Comparison of ENCODE assay signal across 8 mouse cellular contexts in genomic region chr9:14750901-14751502, GRCm38 (mm10). TPM values are rescaled to one million over a fixed set of nuclear protein-coding genes. Genes with fewer than 3 reads are reported as not detected.
DNase-seq lines count a peak whose midpoint lies in the region; ATAC-seq and TF ChIP-seq lines count a peak whose summit lies in the region.

No protein-coding gene starts in this region.

- H3K4me3 ChIP-seq in MEL (ENCODE audit: control insufficient read depth in 1 of 2, insufficient read depth in 1 of 2, low read depth in 2 of 2, low read length in 2 of 2) (peak overlapping the region; percentile 59 to 80), myocyte (no peak overlapping the region)
- peak overlapping the region; percentile 48 for H3K4me3 ChIP-seq in forebrain, postnatal 0 days (ENCODE audit: low read depth, low read length)
- H3K4me3 ChIP-seq in limb, embryonic 14.5 days (replicated peaks; ENCODE audit: low read length) = peak overlapping the region; percentile 52

- H3K9me3 ChIP-seq in MEL (replicated peaks; ENCODE audit: insufficient read depth, low read length) = no peaks in the 10 kb centered on the region
- H3K9me3 ChIP-seq in forebrain, postnatal 0 days (ENCODE audit: low read length) = no peaks in the 10 kb centered on the region
- H3K9me3 ChIP-seq in limb, embryonic 14.5 days (ENCODE audit: control insufficient read depth, low read length) = no peaks in the 10 kb centered on the region

- TF ChIP-seq CTCF in MEL (IDR thresholded peaks at IDR 0.05 in 2 of 3, conservative IDR thresholded peaks at IDR 0.05 in 1 of 3; ENCODE audit: control insufficient read depth in 1 of 3, insufficient read depth in 1 of 3, low read depth in 2 of 3, low read length in 3 of 3, poor library complexity in 1 of 3, severe bottlenecking in 1 of 3) = no peak
- no peak for TF ChIP-seq CTCF in forebrain, postnatal 0 days (IDR thresholded peaks at IDR 0.05; ENCODE audit: low read depth)

- H3K4me2 ChIP-seq in forebrain, postnatal 0 days (ENCODE audit: low read depth) = peak overlapping the region; percentile 86
- peak overlapping the region; percentile 94 for H3K4me2 ChIP-seq in limb, embryonic 14.5 days (replicated peaks; ENCODE audit: low read depth, low read length, severe bottlenecking)
- H3K4me2 ChIP-seq in myocyte (ENCODE audit: low read depth) = no peak overlapping the region

- no peak for TF ChIP-seq EP300 in MEL (IDR thresholded peaks at IDR 0.05; ENCODE audit: low read depth in 1 of 2, low read length in 2 of 2)

- WGBS in forebrain, postnatal 0 days = 58% methylated on average over 42 of the region's 42 CpGs
- 51% methylated on average over 42 of the region's 42 CpGs for WGBS in limb, embryonic 14.5 days

- H3K36me3 ChIP-seq in MEL (ENCODE audit: control insufficient read depth in 1 of 2, insufficient read depth in 2 of 2, low read length in 2 of 2) (no peaks in the 10 kb centered on the region), myocyte (ENCODE audit: control insufficient read depth, insufficient read depth) (no peaks in the 10 kb centered on the region)
- no peaks in the 10 kb centered on the region for H3K36me3 ChIP-seq in forebrain, postnatal 0 days (ENCODE audit: insufficient read depth)
- no peaks in the 10 kb centered on the region for H3K36me3 ChIP-seq in limb, embryonic 14.5 days (ENCODE audit: control insufficient read depth, insufficient read depth, low read length)

- no peak for TF ChIP-seq RAD21 in MEL (IDR thresholded peaks at IDR 0.05; ENCODE audit: low read depth, low read length)

- DNase-seq in adrenal gland, adult (ENCODE audit: inconsistent age in 2 of 2, low spot score in 1 of 2) = peak; percentile 13 to 50
- no peak for DNase-seq in adrenal gland, postnatal 4 days (ENCODE audit: low spot score in 2 of 2)
- DNase-seq in MEL (ENCODE audit: low read depth, low spot score) = no peak
- no peak for DNase-seq in forebrain, postnatal 0 days
- DNase-seq in limb, embryonic 14.5 days (ENCODE audit: low spot score) = no peak
- no peak for DNase-seq in thymus, postnatal 10 days (ENCODE audit: low spot score in 2 of 2)
- no peak for DNase-seq in frontal cortex, postnatal 14 days (ENCODE audit: low spot score in 2 of 2)

- peak overlapping the region; percentile 70 for H3K9ac ChIP-seq in MEL (ENCODE audit: control insufficient read depth, low read depth, low read length, poor library complexity, severe bottlenecking)
- H3K9ac ChIP-seq in forebrain, postnatal 0 days = peak overlapping the region; percentile 56
- peak overlapping the region; percentile 69 for H3K9ac ChIP-seq in limb, embryonic 14.5 days (ENCODE audit: low read depth, low read length, severe bottlenecking)

- H3ac ChIP-seq in myocyte (ENCODE audit: control insufficient read depth, insufficient read length) = peak overlapping the region; percentile 20

- ATAC-seq in forebrain, postnatal 0 days = peak; percentile 5
- 0 out of 2 replicates have a peak, but pooled peaks have one; percentile 4 for ATAC-seq in limb, embryonic 14.5 days (ENCODE audit: low FRiP score, low read depth)

- H3K27ac ChIP-seq in MEL (ENCODE audit: control insufficient read depth, low read depth, low read length) = no peak overlapping the region
- H3K27ac ChIP-seq in forebrain, postnatal 0 days (ENCODE audit: low read depth, low read length) = no peak overlapping the region
- H3K27ac ChIP-seq in limb, embryonic 14.5 days (replicated peaks; ENCODE audit: low read depth, low read length) = no peak overlapping the region

- TF ChIP-seq POLR2A in MEL (IDR thresholded peaks at IDR 0.05; ENCODE audit: control insufficient read depth in 1 of 2, insufficient read depth in 1 of 2, low read depth in 1 of 2, low read length in 2 of 2, poor library complexity in 1 of 2) = no peak
- no peak for TF ChIP-seq POLR2A in limb, embryonic 14.5 days (IDR thresholded peaks at IDR 0.05; ENCODE audit: borderline replicate concordance, extremely low read depth, insufficient read depth, insufficient read length)
- no peak for TF ChIP-seq POLR2A in myocyte (IDR thresholded peaks at IDR 0.05; ENCODE audit: insufficient read length, low read depth)

- H3K27me3 ChIP-seq in MEL (ENCODE audit: control insufficient read depth in 1 of 2, insufficient read depth in 2 of 2, low read length in 2 of 2) = peaks cover 0 to 3% of the 10 kb centered on the region in 2 experiments; a peak in 3 of 4 replicates
- H3K27me3 ChIP-seq in forebrain, postnatal 0 days (ENCODE audit: insufficient read depth, low read length) = peaks cover 8% of the 10 kb centered on the region; the same call in 1 of the 2 replicates
- no peaks in the 10 kb centered on the region for H3K27me3 ChIP-seq in limb, embryonic 14.5 days (ENCODE audit: control insufficient read depth, insufficient read depth, low read length)
- no peaks in the 10 kb centered on the region for H3K27me3 ChIP-seq in myocyte (ENCODE audit: control insufficient read depth, insufficient read depth, insufficient read length)

- H3K4me1 ChIP-seq in MEL (ENCODE audit: control insufficient read depth in 1 of 2, insufficient read depth in 2 of 2, low read length in 2 of 2) = peaks cover 0 to 7% of the 10 kb centered on the region in 2 experiments; a peak in 2 of 4 replicates
- H3K4me1 ChIP-seq in forebrain, postnatal 0 days (ENCODE audit: insufficient read depth) = 0 out of 2 replicates have a peak, but pooled peaks cover 3% of the 10 kb centered on the region
- peaks cover 11% of the 10 kb centered on the region; the same call in 1 of the 2 replicates for H3K4me1 ChIP-seq in limb, embryonic 14.5 days (ENCODE audit: control insufficient read depth, insufficient read depth, low read length)

- H3K79me2 ChIP-seq in MEL (ENCODE audit: control insufficient read depth, insufficient read depth, low read length, poor library complexity) (no peaks in the 10 kb centered on the region; the same call in 1 of the 2 replicates), myocyte (ENCODE audit: control insufficient read depth, insufficient read depth) (no peaks in the 10 kb centered on the region)

TF ChIP-seq in MEL, 35 proteins besides CTCF, POLR2A, EP300 and RAD21 (continues in another document):
- TF ChIP-seq ELF1 (IDR thresholded peaks at IDR 0.05; ENCODE audit: low read depth, low read length) (no peak), MAX (IDR thresholded peaks at IDR 0.05; ENCODE audit: low read length) (no peak)

TF ChIP-seq in myocyte, 11 proteins besides CTCF, POLR2A, EP300 and RAD21 (continues in another document):
- TF ChIP-seq REST (IDR thresholded peaks at IDR 0.05; ENCODE audit: insufficient read depth, insufficient read length) = no peak

RNA-seq across cellular contexts. Expression of gene Fut4, which starts 1.2 kb away (rescaled TPM):
- 1 to 10 TPM; 2.4 to 2.6 TPM for total RNA-seq in adrenal gland, postnatal 4 days (2021)
- 7.2 and 8.7 TPM in 2 replicates for total RNA-seq in MEL (2012; rRNA removed)
- polyA plus RNA-seq in MEL (2012; ENCODE audit: insufficient read depth in 1 of 2, insufficient read length in 2 of 2, low read depth in 1 of 2, low replicate concordance in 2 of 2, missing spikeins in 1 of 2) = 10 to 100 TPM in 1 of 2 experiments, not detected in 1; 11.2 TPM
- total RNA-seq in forebrain, postnatal 0 days (2014; rRNA removed) = 1.5 and 2.3 TPM in 2 replicates
- 0.54 and 0.59 TPM in 2 replicates for polyA plus RNA-seq in forebrain, postnatal 0 days (2015; fragmentation: Nextera tagmentation; extraction: Ambion mirVana)
- polyA plus RNA-seq in limb, embryonic 14.5 days (2012; rRNA removed) = 2.1 and 2.3 TPM in 2 replicates
- polyA plus RNA-seq in limb, embryonic 14.5 days (2014; fragmentation: Nextera tagmentation; extraction: Ambion mirVana) = 2.0 and 2.5 TPM in 2 replicates
- polyA plus RNA-seq in myocyte (2012; fragmentation: generic; extraction: Trizol) = 0.26 TPM

RNA-seq across cellular contexts. Expression of gene Piwil4, which starts 10.5 kb away (rescaled TPM):
- under 1 TPM; 0.28 to 0.40 TPM for total RNA-seq in adrenal gland, postnatal 4 days (2021)
- total RNA-seq in MEL (2012; rRNA removed) = 30.8 and 31.7 TPM in 2 replicates
- polyA plus RNA-seq in MEL (2012; ENCODE audit: insufficient read depth in 1 of 2, insufficient read length in 2 of 2, low read depth in 1 of 2, low replicate concordance in 2 of 2, missing spikeins in 1 of 2) (10 to 100 TPM in 1 of 2 experiments, not detected in 1; 24.8 TPM), myocyte (2012; fragmentation: generic; extraction: Trizol) (0.36 TPM)
- total RNA-seq in forebrain, postnatal 0 days (2014; rRNA removed) = 0.23 and 0.29 TPM in 2 replicates
- 0.11 and 0.18 TPM in 2 replicates for polyA plus RNA-seq in forebrain, postnatal 0 days (2015; fragmentation: Nextera tagmentation; extraction: Ambion mirVana)
- 0.06 and 0.18 TPM in 2 replicates for polyA plus RNA-seq in limb, embryonic 14.5 days (2012; rRNA removed)
- 0.07 and 0.08 TPM in 2 replicates for polyA plus RNA-seq in limb, embryonic 14.5 days (2014; fragmentation: Nextera tagmentation; extraction: Ambion mirVana)

RNA-seq across cellular contexts. Expression of gene 1700012B09Rik, which starts 19.8 kb away (rescaled TPM):
- not detected for total RNA-seq in adrenal gland, postnatal 4 days (2021)
- not detected in 2 replicates for total RNA-seq in MEL (2012; rRNA removed)
- polyA plus RNA-seq in MEL (2012; ENCODE audit: insufficient read depth in 1 of 2, insufficient read length in 2 of 2, low read depth in 1 of 2, low replicate concordance in 2 of 2, missing spikeins in 1 of 2) (not detected), myocyte (2012; fragmentation: generic; extraction: Trizol) (0.61 TPM)
- total RNA-seq in forebrain, postnatal 0 days (2014; rRNA removed) = 1.00 and 2.5 TPM in 2 replicates
- polyA plus RNA-seq in forebrain, postnatal 0 days (2015; fragmentation: Nextera tagmentation; extraction: Ambion mirVana) = 6.1 and 8.8 TPM in 2 replicates
- not detected in 2 replicates for polyA plus RNA-seq in limb, embryonic 14.5 days (2012; rRNA removed)
- not detected in 2 replicates for polyA plus RNA-seq in limb, embryonic 14.5 days (2014; fragmentation: Nextera tagmentation; extraction: Ambion mirVana)

RNA-seq across cellular contexts. Expression of gene Mre11a, which starts 33.5 kb away (rescaled TPM):
- total RNA-seq in adrenal gland, postnatal 4 days (2021) = 10 to 100 TPM; 25.8 to 31.3 TPM
- total RNA-seq in MEL (2012; rRNA removed) = 113 and 123 TPM in 2 replicates
- 100 to 1,000 TPM in 1 of 2 experiments, 10 to 100 TPM in 1; 88.1 to 288 TPM for polyA plus RNA-seq in MEL (2012; ENCODE audit: insufficient read depth in 1 of 2, insufficient read length in 2 of 2, low read depth in 1 of 2, low replicate concordance in 2 of 2, missing spikeins in 1 of 2)
- total RNA-seq in forebrain, postnatal 0 days (2014; rRNA removed) = 9.8 and 11.8 TPM in 2 replicates
- polyA plus RNA-seq in forebrain, postnatal 0 days (2015; fragmentation: Nextera tagmentation; extraction: Ambion mirVana) = 6.6 and 8.9 TPM in 2 replicates
- polyA plus RNA-seq in limb, embryonic 14.5 days (2012; rRNA removed) = 12.6 and 16.6 TPM in 2 replicates
- 22.9 and 25.3 TPM in 2 replicates for polyA plus RNA-seq in limb, embryonic 14.5 days (2014; fragmentation: Nextera tagmentation; extraction: Ambion mirVana)
- 7.8 TPM for polyA plus RNA-seq in myocyte (2012; fragmentation: generic; extraction: Trizol)

RNA-seq across cellular contexts. Expression of gene Ankrd49, which starts 33.7 kb away (rescaled TPM):
- 10 to 100 TPM; 21.0 to 21.2 TPM for total RNA-seq in adrenal gland, postnatal 4 days (2021)
- 96.4 and 108 TPM in 2 replicates for total RNA-seq in MEL (2012; rRNA removed)
- polyA plus RNA-seq in MEL (2012; ENCODE audit: insufficient read depth in 1 of 2, insufficient read length in 2 of 2, low read depth in 1 of 2, low replicate concordance in 2 of 2, missing spikeins in 1 of 2) = 100 to 1,000 TPM; 108 to 139 TPM
- total RNA-seq in forebrain, postnatal 0 days (2014; rRNA removed) = 24.8 and 31.3 TPM in 2 replicates
- polyA plus RNA-seq in forebrain, postnatal 0 days (2015; fragmentation: Nextera tagmentation; extraction: Ambion mirVana) = 33.8 and 39.5 TPM in 2 replicates
- polyA plus RNA-seq in limb, embryonic 14.5 days (2012; rRNA removed) = 18.3 and 23.2 TPM in 2 replicates
- polyA plus RNA-seq in limb, embryonic 14.5 days (2014; fragmentation: Nextera tagmentation; extraction: Ambion mirVana) = 46.6 and 51.3 TPM in 2 replicates
- 6.0 TPM for polyA plus RNA-seq in myocyte (2012; fragmentation: generic; extraction: Trizol)

Comparison
In these comparisons a context has a peak if more than half of its experiments do, and no peak if none do; other contexts are left out.
1. DNase-seq: peak in adrenal gland, adult (2 of 2); none in adrenal gland, postnatal 4 days (0 of 2), MEL (single experiment), forebrain, postnatal 0 days (single experiment), limb, embryonic 14.5 days (single experiment), thymus, postnatal 10 days (0 of 2) and frontal cortex, postnatal 14 days (0 of 2).
2. RNA of gene Piwil4, which starts 10.5 kb away (polyA plus RNA-seq): 24.8 TPM in MEL; 0.36 TPM in myocyte (single experiment), 0.11 to 0.18 TPM in forebrain, postnatal 0 days and 0.06 to 0.18 TPM in limb, embryonic 14.5 days; every median in the first group is over 10 times any median in the second.
3. Peak in every context shown above with its lines, with median percentiles within 50 percentile points of each other: H3K9ac ChIP-seq.